Mouse (Mus musculus) CD4-positive, CD25-positive, alpha-beta regulatory T cell, adult 2 months (primary cell): ENCODE results near the gene Cpped1.

Experiments used
- DNase-seq: peaks from one replicate; pipeline ENCODE4 v3.0.0-alpha.2; 2012; ENCODE audit warnings: low read depth, low spot score

Gene Cpped1

GRCm38 (mm10) chr16:11843441-11843840 is 65.8 kb downstream of the Cpped1 start:
- DNase-seq = no peak

GRCm38 (mm10) chr16:11833474-11833873 is 75.8 kb downstream of the Cpped1 start:
- DNase-seq = no peak

GRCm38 (mm10) chr16:11828816-11829215 is 80.4 kb downstream of the Cpped1 start:
- DNase-seq = no peak

- DNase-seq = no peak
Observed at GRCm38 (mm10) chr16:11824833-11825232, 84.4 kb downstream of the Cpped1 start.

GRCm38 (mm10) chr16:11824385-11824784 is 84.9 kb downstream of the Cpped1 start:
- no peak for DNase-seq

GRCm38 (mm10) chr16:11820791-11821190 is 88.5 kb downstream of the Cpped1 start:
- no peak for DNase-seq

- DNase-seq = no peak
Observed at GRCm38 (mm10) chr16:11814935-11815650, 94.2 kb downstream of the Cpped1 start.

GRCm38 (mm10) chr16:11812119-11812518 is 97.1 kb downstream of the Cpped1 start:
- no peak for DNase-seq

GRCm38 (mm10) chr16:11809615-11810014 is 99.6 kb downstream of the Cpped1 start:
- no peak for DNase-seq

- DNase-seq = no peak
Observed at GRCm38 (mm10) chr16:11801960-11802539, 107.2 kb downstream of the Cpped1 start.

- no peak for DNase-seq
Observed at GRCm38 (mm10) chr16:11795758-11796460, 113.3 kb downstream of the Cpped1 start.

- no peak for DNase-seq
Observed at GRCm38 (mm10) chr16:11794628-11795027, 114.6 kb downstream of the Cpped1 start.

- no peak for DNase-seq
Observed at GRCm38 (mm10) chr16:11793391-11793790, 115.9 kb downstream of the Cpped1 start.

- no peak for DNase-seq
Observed at GRCm38 (mm10) chr16:11790476-11790875, 118.8 kb downstream of the Cpped1 start.

GRCm38 (mm10) chr16:11785806-11786205 is 123.4 kb downstream of the Cpped1 start:
- no peak for DNase-seq

GRCm38 (mm10) chr16:11784354-11784753 is 124.9 kb downstream of the Cpped1 start:
- DNase-seq = no peak

- no peak for DNase-seq
Observed at GRCm38 (mm10) chr16:11783337-11783736, 125.9 kb downstream of the Cpped1 start.

- no peak for DNase-seq
Observed at GRCm38 (mm10) chr16:11782082-11782481, 127.2 kb downstream of the Cpped1 start.

GRCm38 (mm10) chr16:11778715-11779460 is 130.4 kb downstream of the Cpped1 start:
- no peak for DNase-seq

- no peak for DNase-seq
Observed at GRCm38 (mm10) chr16:11778191-11778590, 131.1 kb downstream of the Cpped1 start.

- no peak for DNase-seq
Observed at GRCm38 (mm10) chr16:11776528-11776927, 132.7 kb downstream of the Cpped1 start.

- DNase-seq = no peak
Observed at GRCm38 (mm10) chr16:11774321-11774720, 134.9 kb downstream of the Cpped1 start.
